7 mouse cellular contexts compared by ENCODE assay signal in genomic region chr2:119546848-119547521, GRCm38 (mm10). TPM values are rescaled to one million over a fixed set of nuclear protein-coding genes. Genes with fewer than 3 reads are reported as not detected.
A peak's percentile ranks its signal among the peaks of the same experiment; 100 is the strongest.
DNase-seq lines count a peak whose midpoint lies in the region; ATAC-seq lines count a peak whose summit lies in the region.

No protein-coding gene starts in this region.

- H3K9ac ChIP-seq in intestine, embryonic 14.5 days (ENCODE audit: low read length), result peak overlapping the region; percentile 32; the same call in 1 of the 2 replicates

- peak overlapping the region; percentile 83 for H3K4me3 ChIP-seq in intestine, embryonic 14.5 days (ENCODE audit: low read depth, low read length)

- intact Hi-C loops in gastrocnemius, postnatal 14 days (cut with DNase I; ENCODE audit: low total_unique reads), result loop anchor here (5.0 kb wide), 1 partner anchor 45 kb away; no protein-coding TSS in a partner anchor
- intact Hi-C loops in left cerebral cortex, postnatal 14 days (cut with DNase I), result loop anchor here (2.0 to 10.0 kb wide), 2 partner anchors 48 to 118 kb away; partner anchors contain the start of gene Ndufaf1

- no peaks in the 10 kb centered on the region for H3K36me3 ChIP-seq in intestine, embryonic 14.5 days (ENCODE audit: control insufficient read depth, insufficient read depth, low read length)

- H3K4me1 ChIP-seq in intestine, embryonic 14.5 days (replicated peaks; ENCODE audit: control insufficient read depth, insufficient read depth, low read length), result peaks cover 16% of the 10 kb centered on the region

- WGBS in intestine, embryonic 14.5 days, result under 1% methylated on average over 30 of the region's 30 CpGs

- H3K9me3 ChIP-seq in intestine, embryonic 14.5 days (ENCODE audit: control insufficient read depth, low read length), result no peaks in the 10 kb centered on the region

- peak overlapping the region; percentile 83 for H3K4me2 ChIP-seq in intestine, embryonic 14.5 days (ENCODE audit: low read length)

- DNase-seq in adrenal gland, adult (ENCODE audit: inconsistent age in 2 of 2, low spot score in 1 of 2), result peak; percentile 86 to 93
- peak; percentile 90 for DNase-seq in embryo, embryonic 10.5 days (ENCODE audit: low spot score)
- peak; percentile 85 for DNase-seq in gastrocnemius, postnatal 14 days
- DNase-seq in intestine, embryonic 14.5 days (ENCODE audit: low spot score), result peak; percentile 93
- peak; percentile 76 to 84 for DNase-seq in left cerebral cortex, postnatal 14 days (ENCODE audit: low spot score in 2 of 2)
- DNase-seq in mesoderm, embryonic 11.5 days (ENCODE audit: low read depth, low spot score), result peak; percentile 88
- peak; percentile 63 to 64 for DNase-seq in right cerebral cortex, postnatal 36 days (ENCODE audit: low spot score in 2 of 2)

- no peaks in the 10 kb centered on the region for H3K27me3 ChIP-seq in intestine, embryonic 14.5 days (replicated peaks; ENCODE audit: control insufficient read depth, insufficient read depth, low read length)

- peak overlapping the region; percentile 70 for H3K27ac ChIP-seq in intestine, embryonic 14.5 days (ENCODE audit: low read depth)

- ATAC-seq in intestine, embryonic 14.5 days (replicated peaks; ENCODE audit: low FRiP score, low TSS enrichment, low read depth), result peak; percentile 79

RNA-seq across cellular contexts. Expression of gene Exd1, which starts 0.4 kb away (rescaled TPM):
- under 1 TPM; 0.13 to 0.35 TPM for total RNA-seq in gastrocnemius, postnatal 14 days (2021)
- polyA plus RNA-seq in intestine, embryonic 14.5 days (2014; fragmentation: Nextera tagmentation; extraction: Ambion mirVana), result 0.20 and 0.27 TPM in 2 replicates
- 1 to 10 TPM in 1 of 2 experiments, under 1 TPM in 1; 0.95 to 1.3 TPM for total RNA-seq in left cerebral cortex, postnatal 14 days (2021)

RNA-seq across cellular contexts. Expression of gene Chp1, which starts 0.5 kb away (rescaled TPM):
- 10 to 100 TPM; 53.3 to 60.3 TPM for total RNA-seq in gastrocnemius, postnatal 14 days (2021)
- polyA plus RNA-seq in intestine, embryonic 14.5 days (2014; fragmentation: Nextera tagmentation; extraction: Ambion mirVana), result 54.5 and 57.1 TPM in 2 replicates
- total RNA-seq in left cerebral cortex, postnatal 14 days (2021), result 100 to 1,000 TPM; 133 to 141 TPM

Comparison
In these comparisons a context has a peak if more than half of its experiments do, and no peak if none do; other contexts are left out.
1. Peak in every context shown above with its lines: DNase-seq, ATAC-seq, H3K4me3 ChIP-seq and H3K27ac ChIP-seq.